In the genomic region with DNA sequence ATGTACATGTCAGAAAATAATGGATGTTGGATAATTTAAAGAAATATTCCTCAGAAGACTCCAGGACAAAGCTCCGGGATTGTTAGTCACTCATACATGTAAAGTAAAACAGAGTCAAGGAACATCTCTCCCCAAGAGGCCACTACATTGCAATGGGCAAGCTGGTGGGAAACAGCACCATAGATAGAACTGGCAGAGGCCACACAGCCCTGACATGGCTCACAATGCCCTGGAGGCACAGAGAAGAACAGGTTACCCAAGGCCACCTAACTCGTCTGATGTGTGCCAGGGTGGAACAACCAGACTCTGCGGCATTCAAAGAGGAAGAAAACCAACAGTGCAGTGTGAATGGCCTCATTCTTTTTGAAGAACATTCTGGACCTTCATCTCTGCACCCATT, we compare ENCODE assay signal across 20 mouse cellular contexts. TPM values are rescaled to one million over a fixed set of nuclear protein-coding genes. Genes with fewer than 3 reads are reported as not detected.
"Had no signal": no experiment of that assay in that cellular context is flagged by ENCODE, and none has a peak within 500 bp of the region (broad histone marks: within the 10 kb centered on the region; RNA-seq: fewer than 3 reads in every experiment).

No protein-coding gene starts in this region.

- ATAC-seq: intestine, postnatal 0 days; midbrain, embryonic 15.5 days had no signal

- H3K4me2 ChIP-seq: limb, embryonic 13.5 days; liver, embryonic 11.5 days; liver, embryonic 15.5 days; lung, embryonic 14.5 days; midbrain, embryonic 15.5 days; neural tube, embryonic 12.5 days had no signal

- H3K4me1 ChIP-seq: liver, embryonic 15.5 days; midbrain, embryonic 10.5 days; midbrain, embryonic 15.5 days; neural tube, embryonic 12.5 days had no signal

- H3K9ac ChIP-seq: limb, embryonic 13.5 days; liver, embryonic 15.5 days; lung, embryonic 14.5 days; midbrain, embryonic 15.5 days; neural tube, embryonic 12.5 days had no signal

- H3K9me3 ChIP-seq: limb, embryonic 13.5 days; liver, embryonic 15.5 days; midbrain, embryonic 10.5 days; midbrain, embryonic 15.5 days; neural tube, embryonic 12.5 days had no signal

- H3K27me3 ChIP-seq: limb, embryonic 13.5 days; liver, embryonic 15.5 days; midbrain, embryonic 15.5 days; neural tube, embryonic 12.5 days had no signal

- DNase-seq: kidney, adult 9 months; kidney, postnatal 10 days; kidney, postnatal 4 days; lung, embryonic 14.5 days; lung, postnatal 10 days; lung, postnatal 4 days; retina, postnatal 1 day; right cerebral cortex, postnatal 4 days; spleen, adult 18-20 months; thymus, postnatal 4 days had no signal

- H3K36me3 ChIP-seq: limb, embryonic 13.5 days; liver, embryonic 15.5 days; midbrain, embryonic 10.5 days; midbrain, embryonic 15.5 days; neural tube, embryonic 12.5 days had no signal

- H3K4me3 ChIP-seq: layer of hippocampus, adult 2 months; limb, embryonic 13.5 days; liver, embryonic 15.5 days; midbrain, embryonic 10.5 days; midbrain, embryonic 15.5 days; neural tube, embryonic 12.5 days had no signal

- H3K27ac ChIP-seq: layer of hippocampus, adult 2 months; limb, embryonic 13.5 days; liver, embryonic 15.5 days; midbrain, embryonic 10.5 days; midbrain, embryonic 15.5 days; neural tube, embryonic 12.5 days had no signal

RNA-seq across cellular contexts. Expression of a gene that starts 50.7 kb away (rescaled TPM):
- total RNA-seq: monocyte, adult 5-6 weeks; neutrophil, adult 5-6 weeks had no signal
